Mouse (Mus musculus): ENCODE measurements around the gene Polr2l. TPM values are rescaled to one million over a fixed set of nuclear protein-coding genes. Genes with fewer than 3 reads are reported as not detected.

Polr2l gene
- polyA plus RNA-seq, 1 experiment, result 29.0 TPM

DNA sequence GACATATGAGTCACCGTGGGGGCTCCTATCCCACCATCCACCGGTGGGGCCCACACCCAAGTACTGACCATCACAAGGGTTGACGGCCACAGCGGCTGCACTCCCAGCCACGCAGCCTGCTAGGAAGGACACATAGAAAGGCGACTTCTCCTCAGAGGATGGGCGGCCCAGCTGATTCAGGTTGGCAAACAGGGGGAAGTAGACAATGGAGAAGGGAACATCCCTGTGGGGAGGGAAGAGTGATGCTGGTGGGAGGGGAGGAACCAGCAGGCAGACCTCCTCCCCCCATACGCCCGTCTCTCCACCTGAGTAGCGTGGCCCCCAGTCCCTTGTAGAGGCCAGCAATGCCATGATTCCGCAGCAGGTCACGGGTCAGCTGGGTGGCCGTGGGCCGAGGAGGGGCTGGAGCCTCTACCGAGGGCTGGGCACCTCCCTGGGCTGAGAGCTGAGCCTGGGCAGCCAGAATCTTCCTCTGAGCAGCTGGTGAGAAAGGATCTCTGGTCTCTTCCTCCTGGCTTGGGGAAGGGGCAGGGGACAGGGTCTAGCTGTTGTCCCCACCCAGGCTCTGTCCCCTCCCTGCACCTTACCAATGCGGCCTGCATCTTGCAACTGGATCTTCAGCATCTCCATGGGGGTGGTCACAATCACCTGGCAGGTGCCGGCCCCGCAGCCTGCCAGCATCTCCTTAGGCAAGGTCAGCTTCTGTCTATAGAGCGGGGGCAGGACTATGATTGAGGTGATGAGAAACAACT, 43.3 kb downstream of the Polr2l start:
- no peak overlapping the region for H3K4me3 ChIP-seq (replicated peaks; ENCODE audit: extremely low read depth, low read depth, low read length)
- no peak for DNase-seq
- peaks cover 11% of the 10 kb centered on the region for H3K4me1 ChIP-seq (ENCODE audit: control insufficient read depth, insufficient read depth, low read length)
- TF ChIP-seq CTCF (IDR thresholded peaks at IDR 0.05; ENCODE audit: insufficient read depth, low read length) (no peak), POLR2A (IDR thresholded peaks at IDR 0.05; ENCODE audit: borderline replicate concordance, extremely low read depth, low read depth, low read length) (no peak)
- 91% methylated on average over 19 of the region's 19 CpGs for WGBS

DNA sequence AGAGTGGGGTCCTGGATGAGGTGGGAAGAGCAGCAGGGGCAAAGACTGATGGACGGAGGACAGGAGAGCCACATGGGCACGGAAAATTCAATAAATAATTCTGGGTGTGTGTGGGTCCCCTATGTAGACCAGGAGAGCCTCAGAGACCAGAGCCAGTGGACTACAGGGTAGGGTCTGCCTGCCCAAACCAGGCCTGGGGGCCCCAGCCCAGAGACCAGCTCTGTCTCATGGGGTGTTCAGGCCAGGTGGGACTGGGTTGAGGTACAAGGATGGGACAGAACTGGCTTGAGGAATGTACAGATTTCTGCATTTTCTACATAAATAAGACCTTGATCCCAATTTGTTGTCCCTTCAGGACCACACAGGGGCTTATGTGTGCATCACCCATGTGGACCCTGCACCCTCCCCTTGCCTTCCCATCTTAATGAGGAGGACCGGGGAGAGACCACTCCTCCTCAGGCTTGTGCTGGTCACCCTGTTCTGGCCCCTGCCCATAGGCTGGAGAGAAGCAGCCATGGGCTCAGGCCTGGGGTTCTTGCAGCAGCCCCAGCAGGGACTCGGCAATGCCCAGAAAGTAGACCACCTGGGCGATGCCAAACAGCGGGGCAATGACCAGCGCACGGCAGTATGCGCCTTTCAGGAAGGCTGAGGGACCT, 44.2 kb downstream of the Polr2l start:
- TF ChIP-seq CTCF (IDR thresholded peaks at IDR 0.05; ENCODE audit: insufficient read depth, low read length) (no peak), POLR2A (IDR thresholded peaks at IDR 0.05; ENCODE audit: borderline replicate concordance, extremely low read depth, low read depth, low read length) (no peak)
- 97% methylated on average over 9 of the region's 9 CpGs for WGBS
- H3K4me3 ChIP-seq (replicated peaks; ENCODE audit: extremely low read depth, low read depth, low read length), result no peak overlapping the region
- peaks cover 9% of the 10 kb centered on the region for H3K4me1 ChIP-seq (ENCODE audit: control insufficient read depth, insufficient read depth, low read length)
- DNase-seq, result no peak

DNA sequence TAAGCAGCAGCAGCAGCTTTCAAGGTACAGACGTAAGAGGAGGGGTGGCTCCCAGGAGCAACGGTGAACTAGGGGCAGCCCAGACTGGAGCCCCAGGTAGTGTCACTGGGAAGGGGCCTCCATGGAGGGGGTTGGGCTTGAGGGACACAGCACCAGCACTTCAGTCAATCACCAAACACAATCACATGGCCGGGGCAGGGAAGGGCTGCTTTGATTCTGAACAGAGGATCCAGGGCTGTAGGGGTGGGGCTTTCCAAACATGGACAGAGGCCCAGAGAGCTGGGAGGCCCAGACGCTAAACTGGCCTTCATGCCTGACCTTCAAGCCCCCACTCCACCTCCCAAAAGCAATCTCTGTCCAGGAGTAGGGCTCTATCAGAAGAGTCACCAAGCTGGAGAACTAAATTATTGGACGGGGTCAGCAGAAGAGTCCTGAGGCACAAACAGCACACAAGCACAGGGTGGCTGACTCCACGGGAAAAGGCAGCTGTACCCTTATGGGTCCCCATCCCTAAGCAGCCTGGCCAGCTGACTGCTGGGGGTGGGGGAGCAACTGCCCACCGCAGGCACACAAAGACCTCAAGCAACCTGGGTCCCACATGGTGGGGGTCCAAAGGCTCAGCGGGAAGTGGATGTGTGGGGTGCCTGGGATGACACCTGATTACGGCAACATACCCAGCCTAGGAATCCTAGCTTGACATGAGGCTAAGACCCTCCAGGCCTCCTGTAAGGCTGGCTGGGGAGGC, 44.9 kb downstream of the Polr2l start:
- H3K4me1 ChIP-seq (ENCODE audit: control insufficient read depth, insufficient read depth, low read length), result peaks cover 5% of the 10 kb centered on the region
- no peak for DNase-seq
- H3K4me3 ChIP-seq (replicated peaks; ENCODE audit: extremely low read depth, low read depth, low read length), result no peak overlapping the region
- 63% methylated on average over 9 of the region's 9 CpGs for WGBS
- TF ChIP-seq POLR2A (IDR thresholded peaks at IDR 0.05; ENCODE audit: borderline replicate concordance, extremely low read depth, low read depth, low read length) (no peak), CTCF (IDR thresholded peaks at IDR 0.05; ENCODE audit: insufficient read depth, low read length) (no peak)

DNA sequence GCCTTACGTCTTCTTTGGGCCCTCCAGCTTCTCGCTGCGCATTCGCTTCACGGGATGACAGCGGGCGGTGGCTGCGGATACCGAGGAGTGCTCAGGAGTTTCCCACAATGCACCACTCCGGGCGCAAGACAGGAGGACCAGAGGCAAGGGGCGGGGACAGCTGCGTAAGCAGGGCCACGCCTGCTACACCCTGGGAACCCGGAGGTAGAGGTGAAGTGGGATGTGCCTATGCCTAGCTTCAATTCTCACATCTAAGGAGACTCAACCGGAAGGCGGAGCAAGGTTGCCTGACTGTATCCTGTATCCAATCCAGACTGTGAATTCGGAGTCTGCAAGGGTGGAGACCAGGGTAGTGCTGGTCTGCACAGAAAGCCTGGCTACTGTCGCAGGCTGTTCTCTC, 45.6 kb downstream of the Polr2l start, which contains the start of gene Cend1:
Gene Cend1, minus strand, starts transcription at position 182 of the 400 bp plus-strand sequence.
- no peaks in the 10 kb centered on the region; the same call in 1 of the 2 replicates for H3K4me1 ChIP-seq (ENCODE audit: control insufficient read depth, insufficient read depth, low read length)
- DNase-seq, result no peak
- TF ChIP-seq POLR2A (IDR thresholded peaks at IDR 0.05; ENCODE audit: borderline replicate concordance, extremely low read depth, low read depth, low read length) (no peak), CTCF (IDR thresholded peaks at IDR 0.05; ENCODE audit: insufficient read depth, low read length) (no peak)
- H3K4me3 ChIP-seq (replicated peaks; ENCODE audit: extremely low read depth, low read depth, low read length), result no peak within 1 kb of the TSS
- WGBS, result 14% methylated on average over 19 of the region's 19 CpGs

DNA sequence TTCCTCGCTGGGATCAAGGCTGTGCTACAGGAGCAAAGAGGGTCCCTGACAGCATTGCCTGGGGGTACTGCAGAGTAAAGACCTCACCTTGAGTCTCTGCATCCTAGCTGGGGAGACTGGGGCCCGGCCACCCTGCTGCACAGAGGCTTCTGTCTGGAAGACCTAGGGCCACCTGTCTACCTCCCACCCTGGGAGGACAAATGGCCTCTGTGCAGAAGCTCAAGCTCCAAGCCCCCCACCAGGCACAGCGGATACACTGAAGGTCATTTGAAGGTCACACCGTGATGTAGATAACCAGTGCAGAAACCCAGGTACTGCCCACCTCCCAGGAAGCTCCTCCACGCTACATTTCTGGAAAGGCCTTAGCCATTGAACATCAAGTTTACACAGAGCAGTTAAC, 46.2 kb downstream of the Polr2l start:
- no peak overlapping the region for H3K4me3 ChIP-seq (replicated peaks; ENCODE audit: extremely low read depth, low read depth, low read length)
- TF ChIP-seq POLR2A (IDR thresholded peaks at IDR 0.05; ENCODE audit: borderline replicate concordance, extremely low read depth, low read depth, low read length), result no peak
- no peak for TF ChIP-seq CTCF (IDR thresholded peaks at IDR 0.05; ENCODE audit: insufficient read depth, low read length)
- H3K4me1 ChIP-seq (ENCODE audit: control insufficient read depth, insufficient read depth, low read length), result no peaks in the 10 kb centered on the region; the same call in 1 of the 2 replicates
- DNase-seq, result no peak
- WGBS, result 77% methylated on average over 5 of the region's 5 CpGs

DNA sequence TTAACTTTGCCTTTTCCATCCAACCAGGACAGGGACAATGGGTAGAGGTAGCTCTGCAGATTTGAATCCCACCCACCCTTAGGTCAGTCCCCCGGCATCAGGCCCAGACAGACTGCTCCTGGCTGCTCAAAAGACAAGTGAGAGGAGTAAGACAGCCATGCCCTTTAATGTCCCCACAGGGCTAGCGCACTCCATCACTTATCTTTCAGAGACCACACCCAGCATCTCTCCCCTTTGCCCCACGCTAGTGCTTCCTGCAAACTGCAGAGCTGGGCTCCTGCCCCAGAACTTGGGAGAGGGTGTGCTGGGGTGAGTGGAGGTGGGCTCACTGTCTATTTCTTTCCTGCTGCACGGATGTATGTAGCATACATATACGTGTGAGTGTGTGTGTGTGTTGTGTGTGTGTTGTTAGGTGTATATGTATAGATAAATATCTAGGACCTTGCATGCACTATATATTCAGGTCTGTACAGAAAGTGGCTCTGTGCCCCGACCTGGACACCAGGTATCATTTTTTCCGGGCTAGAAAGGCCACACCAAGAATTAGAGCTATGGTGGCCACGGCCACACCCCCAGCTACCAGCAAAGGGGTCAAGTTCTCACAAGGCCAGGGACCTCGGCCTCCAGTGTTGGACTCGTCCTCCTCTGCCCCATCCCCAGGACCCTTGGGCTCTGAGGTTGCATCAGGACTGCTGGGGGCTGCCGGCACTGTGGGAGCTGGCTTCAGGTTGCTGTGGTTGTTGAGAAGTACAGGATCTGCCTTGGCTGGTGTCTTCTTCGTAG, 47.8 kb downstream of the Polr2l start:
- no peak for DNase-seq
- 82% methylated on average over 12 of the region's 12 CpGs for WGBS
- no peak for TF ChIP-seq CTCF (IDR thresholded peaks at IDR 0.05; ENCODE audit: insufficient read depth, low read length)
- TF ChIP-seq POLR2A (IDR thresholded peaks at IDR 0.05; ENCODE audit: borderline replicate concordance, extremely low read depth, low read depth, low read length), result no peak
- Histone ChIP-seq H3K4me1 (ENCODE audit: control insufficient read depth, insufficient read depth, low read length) (no peaks in the 10 kb centered on the region; the same call in 1 of the 2 replicates), H3K4me3 (replicated peaks; ENCODE audit: extremely low read depth, low read depth, low read length) (no peak overlapping the region)

DNA sequence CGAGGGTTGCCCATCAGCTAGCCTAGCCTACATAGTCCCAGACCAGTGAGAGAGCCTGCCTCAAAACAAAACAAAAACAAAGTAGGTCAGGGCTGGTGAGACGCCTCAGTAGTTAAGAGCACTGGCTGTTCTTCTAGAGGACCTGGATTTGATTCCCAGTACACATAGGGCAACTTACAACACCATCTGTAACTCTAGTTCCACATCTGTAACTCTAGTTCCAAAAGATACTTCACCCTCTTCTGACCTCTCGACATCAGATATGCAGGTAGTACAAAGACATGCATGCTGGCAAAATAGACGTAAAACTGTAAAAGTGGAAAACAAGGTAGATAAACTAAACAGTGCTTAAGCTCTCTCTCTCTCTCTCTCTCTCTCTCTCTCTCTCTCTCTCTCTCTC, 51.1 kb downstream of the Polr2l start:
- H3K4me1 ChIP-seq (ENCODE audit: control insufficient read depth, insufficient read depth, low read length), result no peaks in the 10 kb centered on the region
- no peak overlapping the region for H3K4me3 ChIP-seq (replicated peaks; ENCODE audit: extremely low read depth, low read depth, low read length)
- no peak for DNase-seq
- WGBS, result 62% methylated on average over 4 of the region's 4 CpGs
- TF ChIP-seq CTCF (IDR thresholded peaks at IDR 0.05; ENCODE audit: insufficient read depth, low read length) (no peak), POLR2A (IDR thresholded peaks at IDR 0.05; ENCODE audit: borderline replicate concordance, extremely low read depth, low read depth, low read length) (no peak)

Other genes starting within 250 kb of the Polr2l start
- gene Phrf1, start 246.3 kb downstream of the Polr2l start, polyA plus RNA-seq (2012; rRNA removed), result 18.9 and 22.5 TPM in 2 replicates
- 48.8 and 49.7 TPM in 2 replicates for gene Irf7, start 208.7 kb downstream of the Polr2l start, polyA plus RNA-seq (2012; rRNA removed)
- 0.11 and 1.5 TPM in 2 replicates for gene Cdhr5, start 198.3 kb downstream of the Polr2l start, polyA plus RNA-seq (2012; rRNA removed)
- gene Sct, start 196.0 kb downstream of the Polr2l start, polyA plus RNA-seq (2012; rRNA removed), result not detected in 2 replicates
- gene Drd4, start 183.1 kb downstream of the Polr2l start, polyA plus RNA-seq (2012; rRNA removed), result not detected in 2 replicates
- gene Deaf1, start 147.4 kb downstream of the Polr2l start, polyA plus RNA-seq (2012; rRNA removed), result 18.6 and 22.7 TPM in 2 replicates
- 37.2 and 49.2 TPM in 2 replicates for gene Tmem80, start 147.4 kb downstream of the Polr2l start, polyA plus RNA-seq (2012; rRNA removed)
- gene Eps8l2, start 136.3 kb downstream of the Polr2l start, polyA plus RNA-seq (2012; rRNA removed), result 112 and 143 TPM in 2 replicates
- 145 and 204 TPM in 2 replicates for gene Taldo1, start 82.9 kb downstream of the Polr2l start, polyA plus RNA-seq (2012; rRNA removed)
- 57.1 and 64.8 TPM in 2 replicates for gene Gatd1, start 61.0 kb downstream of the Polr2l start, polyA plus RNA-seq (2012; rRNA removed)
- gene Cend1, start 45.6 kb downstream of the Polr2l start, polyA plus RNA-seq (2012; rRNA removed), result 0.38 and 0.56 TPM in 2 replicates
- 47.3 and 48.6 TPM in 2 replicates for gene Slc25a22, start 37.2 kb downstream of the Polr2l start, polyA plus RNA-seq (2012; rRNA removed)
- gene Pidd1, start 31.1 kb downstream of the Polr2l start, polyA plus RNA-seq (2012; rRNA removed), result 6.7 and 7.1 TPM in 2 replicates
- gene Rplp2, start 27.8 kb downstream of the Polr2l start, polyA plus RNA-seq (2012; rRNA removed), result 415 and 591 TPM in 2 replicates
- gene Pnpla2, start 19.9 kb downstream of the Polr2l start, polyA plus RNA-seq (2012; rRNA removed), result 289 and 356 TPM in 2 replicates
- gene Cracr2b, start 14.0 kb downstream of the Polr2l start, polyA plus RNA-seq (2012; rRNA removed), result 177 and 239 TPM in 2 replicates
- gene Cd151, start 7.7 kb downstream of the Polr2l start, polyA plus RNA-seq (2012; rRNA removed), result 537 and 555 TPM in 2 replicates
- 91.1 and 150 TPM in 2 replicates for gene Tspan4, start 108 bp upstream of the Polr2l start, polyA plus RNA-seq (2012; rRNA removed)
- gene Chid1, start 64.7 kb upstream of the Polr2l start, polyA plus RNA-seq (2012; rRNA removed), result 19.6 and 20.4 TPM in 2 replicates
- gene Ap2a2, start 87.0 kb upstream of the Polr2l start, polyA plus RNA-seq (2012; rRNA removed), result 46.3 and 58.1 TPM in 2 replicates
- 0.03 and 0.04 TPM in 2 replicates for gene Muc6, start 180.2 kb upstream of the Polr2l start, polyA plus RNA-seq (2012; rRNA removed)
- gene Muc2, start 215.2 kb upstream of the Polr2l start, polyA plus RNA-seq (2012; rRNA removed), result 1.8 and 53.0 TPM in 2 replicates